Mouse (Mus musculus) adrenal gland, postnatal 36 days (tissue): ENCODE measurements around the gene Sgce. TPM values are rescaled to one million over a fixed set of nuclear protein-coding genes. Genes with fewer than 3 reads are reported as not detected.
"Not testable (repeated sequence)": the region's sequence is repeated elsewhere in the genome, so short reads cannot be mapped to it uniquely, and the experiment has no call there.

Source experiments
- DNase-seq, 2 experiments: peaks; one replicate each; pipeline ENCODE4 v3.0.0; 2021; ENCODE audit warnings: mixed read lengths in 1 of 2
- total RNA-seq, 2 experiments: library from RNA; stranded (reverse); gene quantifications; 2 replicates each; pipeline ENCODE4 v1.2.3; 2021

The Sgce gene
- total RNA-seq, 2 experiments from 2014 or later, result 65.9 to 67.1 TPM

DNA sequence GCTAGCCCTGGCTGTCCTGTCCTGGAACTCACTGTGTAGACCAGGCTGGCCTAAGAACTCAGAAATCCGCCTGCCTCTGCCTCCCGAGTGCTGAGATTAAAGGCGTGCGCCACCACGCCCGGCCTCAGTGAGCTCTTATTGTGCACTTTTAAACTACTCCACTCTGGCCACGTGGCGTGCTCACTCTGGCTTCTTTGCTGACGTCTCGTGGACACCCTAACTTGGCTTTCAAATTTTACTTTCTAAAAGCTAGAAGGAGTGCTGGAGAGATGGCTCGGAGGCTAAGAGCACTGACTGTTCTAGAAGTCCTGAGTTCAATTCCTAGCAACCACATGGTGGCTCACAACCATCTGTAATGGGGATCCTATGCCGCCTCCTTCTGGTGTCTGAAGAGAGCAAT, 93.3 kb downstream of the Sgce start:
- not testable (repeated sequence) for DNase-seq

DNA sequence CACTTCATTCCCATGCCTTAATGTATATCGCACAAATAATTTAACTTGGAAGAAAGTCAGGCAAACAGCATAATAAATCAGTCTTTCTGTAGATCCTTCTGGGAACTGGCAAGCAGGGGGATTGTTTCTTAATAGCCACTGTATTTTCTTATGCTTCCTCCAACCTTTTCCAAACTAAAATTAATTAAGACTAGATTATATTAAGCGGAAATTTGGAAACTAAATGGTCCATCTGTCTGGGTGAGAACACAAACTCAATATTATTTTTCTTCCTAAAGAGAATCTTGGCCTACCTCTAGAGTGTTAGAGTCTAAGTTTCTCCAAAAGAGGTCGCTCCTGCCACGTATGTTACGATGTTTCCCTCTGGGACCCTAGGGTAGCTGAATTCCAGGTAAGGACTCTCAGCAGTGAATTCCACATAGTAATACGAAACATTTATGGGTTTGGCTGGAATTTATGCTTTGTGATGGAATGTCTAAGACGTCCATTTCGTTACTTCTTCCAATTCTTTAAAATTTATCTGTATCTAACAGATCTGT, 94.3 kb downstream of the Sgce start:
- DNase-seq, result no peak

DNA sequence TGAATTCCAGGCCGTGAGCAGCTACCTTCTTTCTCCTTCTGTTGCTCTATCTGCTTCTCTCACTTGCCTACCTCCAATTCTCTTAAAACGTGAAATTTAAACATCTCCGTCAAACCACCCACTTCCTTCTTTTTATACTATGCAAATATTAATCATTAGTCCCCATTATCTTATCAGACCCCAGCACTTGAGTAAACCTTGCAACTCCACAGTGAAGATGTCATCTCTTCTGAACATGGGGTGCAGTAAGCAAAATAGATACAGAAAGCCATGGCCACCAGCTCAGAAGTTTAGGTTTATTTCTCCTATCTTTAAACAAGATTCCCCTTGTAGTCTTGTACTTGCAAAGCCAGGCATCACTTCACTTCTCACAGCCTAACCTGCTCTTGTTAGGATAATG, 99.7 kb downstream of the Sgce start:
- DNase-seq, result no peak

DNA sequence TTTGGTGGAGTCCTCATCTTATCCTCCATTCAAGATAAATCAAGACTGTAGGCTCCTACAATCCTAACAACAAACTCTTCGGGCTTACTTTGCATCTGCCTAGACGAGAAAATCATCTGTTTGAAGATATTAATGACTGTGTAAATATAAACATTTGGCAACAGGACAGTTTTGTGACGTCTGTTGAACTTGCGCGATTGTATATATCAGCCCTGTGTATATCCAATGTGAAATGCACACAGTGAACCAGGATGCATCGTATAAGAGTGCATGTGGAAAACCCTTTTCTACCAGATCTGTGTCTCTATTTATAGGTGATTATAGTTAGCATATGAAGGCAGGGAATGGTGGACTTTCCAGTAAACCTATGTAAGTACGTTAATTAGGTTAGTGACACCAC, 104.9 kb downstream of the Sgce start:
- no peak for DNase-seq

DNA sequence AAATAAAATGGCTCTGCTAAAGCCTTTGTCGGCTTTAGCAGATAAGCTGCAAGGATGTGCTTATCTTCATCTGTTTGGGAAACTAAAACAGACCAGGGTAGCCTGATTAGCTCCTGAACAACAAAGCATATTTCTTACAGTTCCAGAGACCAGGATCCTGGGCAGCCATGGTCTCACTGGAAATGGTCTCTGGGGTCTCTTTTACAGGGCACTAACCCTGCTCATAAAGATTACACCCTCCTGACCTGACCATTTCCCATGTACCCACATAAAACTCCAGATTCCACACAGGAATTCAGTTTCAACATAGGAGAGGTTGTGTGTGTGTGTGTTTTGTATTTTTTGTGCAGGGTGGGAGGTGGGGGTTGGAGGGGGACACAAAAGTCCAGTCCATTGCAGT, 112.2 kb downstream of the Sgce start:
- no peak for DNase-seq

DNA sequence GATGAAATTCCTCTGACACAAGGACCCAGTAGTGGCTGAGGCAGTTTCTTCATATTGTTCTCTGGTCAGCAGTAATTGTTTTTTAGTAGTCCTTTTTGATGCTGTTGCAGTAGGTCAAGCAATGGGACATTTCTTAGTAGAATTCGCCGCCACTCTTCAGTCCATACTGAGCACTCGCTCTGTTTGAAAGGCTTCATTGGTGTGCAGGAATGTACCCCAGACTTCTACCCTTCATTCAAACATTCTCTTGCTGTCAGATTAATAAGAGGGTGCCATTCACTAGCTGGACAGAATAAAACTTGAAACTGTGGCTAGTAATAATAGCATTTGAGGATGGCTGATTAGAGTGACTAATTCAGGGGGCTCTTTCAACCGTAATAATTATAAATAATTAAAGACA, 113.8 kb downstream of the Sgce start:
- no peak for DNase-seq

DNA sequence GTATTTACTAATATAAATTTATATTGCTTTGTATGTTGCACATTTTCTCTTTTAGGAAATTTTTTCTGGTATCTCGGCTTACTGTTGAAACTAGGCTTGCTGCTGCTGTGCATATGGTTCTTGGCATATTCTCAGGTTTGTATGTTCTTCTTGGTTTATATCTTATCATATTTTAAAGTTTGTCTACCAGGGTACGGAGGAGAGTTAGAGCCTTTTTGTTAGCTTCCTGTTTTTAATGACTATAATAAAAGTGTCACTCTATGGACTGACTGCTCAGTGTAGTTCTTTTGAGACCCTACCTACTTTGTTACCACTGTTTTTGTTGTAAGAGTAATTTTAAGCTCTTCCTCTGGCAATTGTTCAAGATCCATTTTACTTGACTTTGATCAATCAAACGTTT, 115.5 kb downstream of the Sgce start:
- DNase-seq, result no peak

Other genes starting within 250 kb of the Sgce start
- gene Col1a2, start 242.4 kb downstream of the Sgce start, total RNA-seq, result 100 to 1,000 TPM; 123 to 220 TPM
- gene Casd1, start 146.4 kb downstream of the Sgce start, total RNA-seq, result 10 to 100 TPM; 31.2 to 47.8 TPM
- gene Peg10, start 99 bp upstream of the Sgce start, total RNA-seq, result 100 to 1,000 TPM; 326 to 473 TPM
- 10 to 100 TPM; 42.2 to 45.8 TPM for gene Ppp1r9a, start 155.7 kb upstream of the Sgce start, total RNA-seq